ENCODE assay signal across 28 mouse cellular contexts in the genomic region with DNA sequence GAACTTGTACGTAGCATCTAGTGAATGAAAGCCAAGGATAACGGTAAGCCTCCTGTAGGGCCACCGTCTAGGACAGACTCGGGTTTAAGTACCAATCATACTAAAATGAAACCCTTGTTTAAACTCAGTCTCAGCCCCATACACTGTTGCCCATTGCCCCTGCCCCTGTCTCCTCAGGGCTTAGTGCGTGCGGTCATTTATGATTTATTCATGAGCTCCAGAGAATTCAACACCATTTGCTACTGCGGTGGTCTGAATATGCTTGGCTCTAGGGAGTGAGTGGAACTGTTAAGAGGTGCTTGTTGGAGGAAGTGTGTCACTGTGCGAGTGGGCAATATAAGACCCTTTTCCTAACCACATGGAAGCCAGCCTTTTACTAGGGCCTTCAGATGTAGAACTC. TPM values are rescaled to one million over a fixed set of nuclear protein-coding genes. Genes with fewer than 3 reads are reported as not detected.
DNase-seq lines count a peak whose midpoint lies in the region; ATAC-seq and TF ChIP-seq lines count a peak whose summit lies in the region.
"Had no signal": no experiment of that assay in that cellular context is flagged by ENCODE, and none has a peak within 500 bp of the region (broad histone marks: within the 10 kb centered on the region; RNA-seq: fewer than 3 reads in every experiment).

No protein-coding gene starts in this region.

- WGBS in forebrain, embryonic 11.5 days, result 82% methylated on average over 8 of the region's 8 CpGs
- WGBS in forebrain, embryonic 14.5 days, result 63% methylated on average over 8 of the region's 8 CpGs
- WGBS in hindbrain, embryonic 11.5 days, result 72% methylated on average over 8 of the region's 8 CpGs
- WGBS in hindbrain, embryonic 10.5 days, result 75% methylated on average over 8 of the region's 8 CpGs
- 74% methylated on average over 8 of the region's 8 CpGs for WGBS in midbrain, embryonic 11.5 days
- 48% methylated on average over 8 of the region's 8 CpGs for WGBS in midbrain, postnatal 0 days
- 81% methylated on average over 8 of the region's 8 CpGs for WGBS in neural tube, embryonic 11.5 days
- 76% methylated on average over 8 of the region's 8 CpGs for WGBS in neural tube, embryonic 15.5 days

- H3K36me3 ChIP-seq in forebrain, embryonic 11.5 days (ENCODE audit: control insufficient read depth, insufficient read depth, low read length), result no peaks in the 10 kb centered on the region
- H3K36me3 ChIP-seq in forebrain, embryonic 14.5 days (ENCODE audit: control insufficient read depth, insufficient read depth, low read length), result no peaks in the 10 kb centered on the region
- no peaks in the 10 kb centered on the region for H3K36me3 ChIP-seq in hindbrain, embryonic 11.5 days (ENCODE audit: control insufficient read depth, insufficient read depth, low read length)
- no peaks in the 10 kb centered on the region for H3K36me3 ChIP-seq in hindbrain, embryonic 10.5 days
- H3K36me3 ChIP-seq in midbrain, embryonic 11.5 days (ENCODE audit: control insufficient read depth, insufficient read depth, low read length), result no peaks in the 10 kb centered on the region
- no peaks in the 10 kb centered on the region for H3K36me3 ChIP-seq in midbrain, postnatal 0 days (ENCODE audit: insufficient read depth, low read length)
- no peaks in the 10 kb centered on the region for H3K36me3 ChIP-seq in neural tube, embryonic 11.5 days (ENCODE audit: control insufficient read depth, insufficient read depth, low read length)
- H3K36me3 ChIP-seq in neural tube, embryonic 15.5 days, result no peaks in the 10 kb centered on the region
- H3K36me3 ChIP-seq: forebrain, embryonic 10.5 days; heart, embryonic 10.5 days; heart, embryonic 13.5 days had no signal

- H3K4me1 ChIP-seq in forebrain, embryonic 11.5 days (replicated peaks; ENCODE audit: control insufficient read depth, insufficient read depth, low read length), result no peaks in the 10 kb centered on the region
- no peaks in the 10 kb centered on the region for H3K4me1 ChIP-seq in forebrain, embryonic 14.5 days (ENCODE audit: control insufficient read depth, insufficient read depth, low read length)
- H3K4me1 ChIP-seq in hindbrain, embryonic 11.5 days (replicated peaks; ENCODE audit: control insufficient read depth, insufficient read depth, low read length), result no peaks in the 10 kb centered on the region
- no peaks in the 10 kb centered on the region for H3K4me1 ChIP-seq in hindbrain, embryonic 10.5 days (replicated peaks)
- no peaks in the 10 kb centered on the region for H3K4me1 ChIP-seq in midbrain, embryonic 11.5 days (ENCODE audit: control insufficient read depth, insufficient read depth, low read length)
- H3K4me1 ChIP-seq in midbrain, postnatal 0 days (ENCODE audit: insufficient read depth, low read length), result no peaks in the 10 kb centered on the region
- H3K4me1 ChIP-seq in neural tube, embryonic 11.5 days (ENCODE audit: control insufficient read depth, insufficient read depth, low read length), result no peaks in the 10 kb centered on the region
- no peaks in the 10 kb centered on the region for H3K4me1 ChIP-seq in neural tube, embryonic 15.5 days
- H3K4me1 ChIP-seq: forebrain, embryonic 10.5 days; heart, embryonic 10.5 days; heart, embryonic 13.5 days had no signal

- no peak for DNase-seq in forebrain, embryonic 11.5 days (ENCODE audit: low spot score)
- DNase-seq in forebrain, embryonic 14.5 days (ENCODE audit: low spot score), result no peak
- no peak for DNase-seq in hindbrain, embryonic 11.5 days (ENCODE audit: low spot score)
- no peak for DNase-seq in hindbrain, embryonic 10.5 days (ENCODE audit: low spot score)
- DNase-seq in midbrain, embryonic 11.5 days (ENCODE audit: low spot score, missing footprints), result no peak
- DNase-seq in midbrain, postnatal 0 days (ENCODE audit: low spot score), result no peak
- DNase-seq in neural tube, embryonic 11.5 days (ENCODE audit: low spot score), result no peak
- DNase-seq: adrenal gland, adult 8-10 months; adrenal gland, postnatal 25 days; cerebellum, adult 18-20 months; cerebellum, adult 9-10 months; cerebellum, postnatal 14 days; gastrocnemius, postnatal 10 days; gastrocnemius, postnatal 36 days; heart, adult 2 months; heart, postnatal 14 days; heart, postnatal 4 days had no signal

- ATAC-seq in forebrain, embryonic 11.5 days (replicated peaks; ENCODE audit: low FRiP score), result peak; percentile 53; the same call in 1 of the 2 replicates
- no peak for ATAC-seq in forebrain, embryonic 14.5 days
- peak; percentile 64 for ATAC-seq in hindbrain, embryonic 11.5 days (ENCODE audit: low FRiP score)
- ATAC-seq in midbrain, embryonic 11.5 days (ENCODE audit: low FRiP score), result peak; percentile 80
- no peak for ATAC-seq in midbrain, postnatal 0 days (ENCODE audit: low FRiP score)
- 0 out of 2 replicates have a peak, but pooled peaks have one; percentile 35 for ATAC-seq in neural tube, embryonic 11.5 days (ENCODE audit: insufficient read depth, low FRiP score, low TSS enrichment)
- ATAC-seq in neural tube, embryonic 15.5 days (ENCODE audit: low FRiP score), result no peak
- ATAC-seq: activated CD4-positive, CD25-positive, alpha-beta regulatory T cell, adult 4 months; hindbrain, postnatal 0 days; inflammation-experienced regulatory T-cells, adult 6 months; intestine, embryonic 16.5 days had no signal

- no peak overlapping the region for H3K27ac ChIP-seq in forebrain, embryonic 11.5 days (ENCODE audit: low read depth, low read length)
- H3K27ac ChIP-seq in forebrain, embryonic 14.5 days (ENCODE audit: low read depth, low read length), result no peak overlapping the region
- no peak overlapping the region for H3K27ac ChIP-seq in hindbrain, embryonic 11.5 days (ENCODE audit: low read depth, low read length)
- no peak overlapping the region for H3K27ac ChIP-seq in hindbrain, embryonic 10.5 days
- no peak overlapping the region for H3K27ac ChIP-seq in midbrain, embryonic 11.5 days (ENCODE audit: low read depth, low read length)
- H3K27ac ChIP-seq in midbrain, postnatal 0 days (ENCODE audit: low read depth, low read length), result no peak overlapping the region
- no peak overlapping the region for H3K27ac ChIP-seq in neural tube, embryonic 11.5 days (ENCODE audit: low read depth, low read length)
- H3K27ac ChIP-seq in neural tube, embryonic 15.5 days (replicated peaks), result no peak overlapping the region
- H3K27ac ChIP-seq: forebrain, embryonic 10.5 days; heart, adult 2 months; heart, embryonic 10.5 days; heart, embryonic 13.5 days; hindbrain, postnatal 0 days had no signal

- H3K9me3 ChIP-seq in forebrain, embryonic 11.5 days (ENCODE audit: control insufficient read depth, low read length), result no peaks in the 10 kb centered on the region
- no peaks in the 10 kb centered on the region for H3K9me3 ChIP-seq in forebrain, embryonic 14.5 days (replicated peaks; ENCODE audit: control insufficient read depth, low read length)
- H3K9me3 ChIP-seq in hindbrain, embryonic 11.5 days (ENCODE audit: control insufficient read depth, low read length), result no peaks in the 10 kb centered on the region
- no peaks in the 10 kb centered on the region for H3K9me3 ChIP-seq in hindbrain, embryonic 10.5 days
- no peaks in the 10 kb centered on the region for H3K9me3 ChIP-seq in midbrain, embryonic 11.5 days (ENCODE audit: control insufficient read depth, low read length)
- no peaks in the 10 kb centered on the region for H3K9me3 ChIP-seq in midbrain, postnatal 0 days (ENCODE audit: low read length)
- no peaks in the 10 kb centered on the region for H3K9me3 ChIP-seq in neural tube, embryonic 11.5 days (ENCODE audit: control insufficient read depth, low read length)
- H3K9me3 ChIP-seq in neural tube, embryonic 15.5 days (replicated peaks), result no peaks in the 10 kb centered on the region
- H3K9me3 ChIP-seq: forebrain, embryonic 10.5 days; heart, embryonic 10.5 days; heart, embryonic 13.5 days had no signal

- no peaks in the 10 kb centered on the region for H3K27me3 ChIP-seq in forebrain, embryonic 11.5 days (ENCODE audit: control insufficient read depth, insufficient read depth, low read length)
- H3K27me3 ChIP-seq in forebrain, embryonic 14.5 days (replicated peaks; ENCODE audit: control insufficient read depth, insufficient read depth, low read length), result no peaks in the 10 kb centered on the region
- no peaks in the 10 kb centered on the region for H3K27me3 ChIP-seq in hindbrain, embryonic 11.5 days (ENCODE audit: control insufficient read depth, insufficient read depth, low read length)
- no peaks in the 10 kb centered on the region for H3K27me3 ChIP-seq in hindbrain, embryonic 10.5 days (ENCODE audit: insufficient read depth, poor library complexity, severe bottlenecking)
- no peaks in the 10 kb centered on the region for H3K27me3 ChIP-seq in midbrain, embryonic 11.5 days (ENCODE audit: control insufficient read depth, insufficient read depth, low read length)
- H3K27me3 ChIP-seq in midbrain, postnatal 0 days (ENCODE audit: insufficient read depth, low read length), result no peaks in the 10 kb centered on the region
- no peaks in the 10 kb centered on the region for H3K27me3 ChIP-seq in neural tube, embryonic 11.5 days (ENCODE audit: control insufficient read depth, insufficient read depth, low read length)
- H3K27me3 ChIP-seq in neural tube, embryonic 15.5 days (replicated peaks), result no peaks in the 10 kb centered on the region
- H3K27me3 ChIP-seq: heart, embryonic 13.5 days had no signal

- TF ChIP-seq CTCF in midbrain, postnatal 0 days (IDR thresholded peaks at IDR 0.05), result no peak

- H3K4me2 ChIP-seq in forebrain, embryonic 11.5 days (ENCODE audit: low read depth, low read length, severe bottlenecking), result no peak overlapping the region
- H3K4me2 ChIP-seq in forebrain, embryonic 14.5 days (ENCODE audit: low read length), result no peak overlapping the region
- H3K4me2 ChIP-seq in hindbrain, embryonic 11.5 days (replicated peaks; ENCODE audit: low read depth, low read length), result no peak overlapping the region
- no peak overlapping the region for H3K4me2 ChIP-seq in midbrain, embryonic 11.5 days
- no peak overlapping the region for H3K4me2 ChIP-seq in midbrain, postnatal 0 days (ENCODE audit: low read depth, low read length, poor library complexity, severe bottlenecking)
- H3K4me2 ChIP-seq in neural tube, embryonic 11.5 days (ENCODE audit: low read depth), result no peak overlapping the region
- H3K4me2 ChIP-seq in neural tube, embryonic 15.5 days, result no peak overlapping the region
- H3K4me2 ChIP-seq: heart, embryonic 13.5 days had no signal

- no peak overlapping the region for H3K9ac ChIP-seq in forebrain, embryonic 11.5 days (ENCODE audit: low read length)
- H3K9ac ChIP-seq in forebrain, embryonic 14.5 days (ENCODE audit: low read length), result no peak overlapping the region
- no peak overlapping the region for H3K9ac ChIP-seq in hindbrain, embryonic 11.5 days (ENCODE audit: low read depth, low read length)
- no peak overlapping the region for H3K9ac ChIP-seq in midbrain, embryonic 11.5 days (ENCODE audit: low read length)
- no peak overlapping the region for H3K9ac ChIP-seq in midbrain, postnatal 0 days (replicated peaks; ENCODE audit: low read length, poor library complexity, severe bottlenecking)
- no peak overlapping the region for H3K9ac ChIP-seq in neural tube, embryonic 11.5 days (ENCODE audit: low read length)
- H3K9ac ChIP-seq in neural tube, embryonic 15.5 days (replicated peaks), result no peak overlapping the region
- H3K9ac ChIP-seq: heart, embryonic 13.5 days had no signal

- no peak overlapping the region for H3K4me3 ChIP-seq in forebrain, embryonic 11.5 days (ENCODE audit: low read depth, low read length)
- no peak overlapping the region for H3K4me3 ChIP-seq in forebrain, embryonic 14.5 days (ENCODE audit: low read depth, low read length)
- H3K4me3 ChIP-seq in hindbrain, embryonic 11.5 days (ENCODE audit: low read depth, low read length), result no peak overlapping the region
- H3K4me3 ChIP-seq in hindbrain, embryonic 10.5 days, result no peak overlapping the region
- H3K4me3 ChIP-seq in midbrain, embryonic 11.5 days (ENCODE audit: low read depth, low read length), result no peak overlapping the region
- no peak overlapping the region for H3K4me3 ChIP-seq in midbrain, postnatal 0 days (ENCODE audit: low read depth, low read length)
- no peak overlapping the region for H3K4me3 ChIP-seq in neural tube, embryonic 11.5 days (ENCODE audit: low read depth, low read length)
- no peak overlapping the region for H3K4me3 ChIP-seq in neural tube, embryonic 15.5 days (replicated peaks)
- H3K4me3 ChIP-seq: forebrain, embryonic 10.5 days; heart, adult 2 months; heart, embryonic 10.5 days; heart, embryonic 13.5 days had no signal

RNA-seq across cellular contexts. Expression of gene Map3k7cl, which starts 34.7 kb away (rescaled TPM):
- 0.15 TPM in 1 of 2 replicates, not detected in the other for polyA plus RNA-seq in forebrain, embryonic 11.5 days (2014; fragmentation: Nextera tagmentation; extraction: Ambion mirVana)
- not detected in 2 replicates for polyA plus RNA-seq in forebrain, embryonic 14.5 days (2014; fragmentation: Nextera tagmentation; extraction: Ambion mirVana)
- 0.11 TPM in 1 of 2 replicates, not detected in the other for polyA plus RNA-seq in hindbrain, embryonic 11.5 days (2014; fragmentation: Nextera tagmentation; extraction: Ambion mirVana)
- not detected in 2 replicates for polyA plus RNA-seq in hindbrain, embryonic 10.5 days (2016; fragmentation: Nextera tagmentation; extraction: Ambion mirVana)
- polyA plus RNA-seq in midbrain, embryonic 11.5 days (2014; fragmentation: Nextera tagmentation; extraction: Ambion mirVana), result not detected in 2 replicates
- 0.38 TPM in 1 of 2 replicates, not detected in the other for total RNA-seq in midbrain, postnatal 0 days (2014; rRNA removed)
- not detected in 2 replicates for polyA plus RNA-seq in midbrain, postnatal 0 days (2015; fragmentation: Nextera tagmentation; extraction: Ambion mirVana)
- 0.15 TPM in 1 of 2 replicates, not detected in the other for polyA plus RNA-seq in neural tube, embryonic 11.5 days (2014; fragmentation: Nextera tagmentation; extraction: Ambion mirVana)
- polyA plus RNA-seq in neural tube, embryonic 15.5 days (2015; fragmentation: Nextera tagmentation; extraction: Ambion mirVana), result 0.12 and 0.50 TPM in 2 replicates
- total RNA-seq: ES-E14; granulocyte monocyte progenitor cell, adult 5-6 weeks had no signal
- polyA plus RNA-seq: activated CD4-positive, CD25-positive, alpha-beta regulatory T cell, adult 4 months; embryonic facial prominence, embryonic 11.5 days; forebrain, embryonic 10.5 days; heart, embryonic 10.5 days; inflammation-experienced regulatory T-cells, adult 6 months had no signal

Comparison
In these comparisons a context has a peak if more than half of its experiments do, and no peak if none do; other contexts are left out.
1. ATAC-seq: peak in forebrain, embryonic 11.5 days (single experiment), hindbrain, embryonic 11.5 days (single experiment), midbrain, embryonic 11.5 days (single experiment) and neural tube, embryonic 11.5 days (single experiment); none in forebrain, embryonic 14.5 days (single experiment), midbrain, postnatal 0 days (single experiment) and neural tube, embryonic 15.5 days (single experiment).